Mouse (Mus musculus): ENCODE measurements around the gene Maco1.

GRCm38 (mm10) chr4:134865340-134865739 is 12.2 kb upstream of the Maco1 start:
- TF ChIP-seq POLR2A (IDR thresholded peaks at IDR 0.05; ENCODE audit: extremely low read depth, insufficient read depth, low read length) (no peak), CTCF (IDR thresholded peaks at IDR 0.05; ENCODE audit: extremely low read depth, insufficient read depth, low read length) (no peak)
